Mouse (Mus musculus) common myeloid progenitor, adult 5-6 weeks (primary cell): ENCODE results near the gene Arpc2. TPM values are rescaled to one million over a fixed set of nuclear protein-coding genes. Genes with fewer than 3 reads are reported as not detected.

Experiments used
- ATAC-seq: replicated peaks from 2 replicates; pipeline ENCODE4 v1.8.0; 2016; ENCODE audit warnings: low read depth, mild to moderate bottlenecking, moderate TSS enrichment, inconsistent platforms; ENCODE audit not compliant: poor library complexity, severe bottlenecking
- total RNA-seq: library from RNA; stranded (forward); fragments of 200-1000, 187-1606 nt; gene quantifications from 2 replicates; pipeline ENCODE4 v1.2.3, GENCODE M21; 2017

The Arpc2 gene
- total RNA-seq, 1 experiment from 2014 or later, result 298 TPM

DNA sequence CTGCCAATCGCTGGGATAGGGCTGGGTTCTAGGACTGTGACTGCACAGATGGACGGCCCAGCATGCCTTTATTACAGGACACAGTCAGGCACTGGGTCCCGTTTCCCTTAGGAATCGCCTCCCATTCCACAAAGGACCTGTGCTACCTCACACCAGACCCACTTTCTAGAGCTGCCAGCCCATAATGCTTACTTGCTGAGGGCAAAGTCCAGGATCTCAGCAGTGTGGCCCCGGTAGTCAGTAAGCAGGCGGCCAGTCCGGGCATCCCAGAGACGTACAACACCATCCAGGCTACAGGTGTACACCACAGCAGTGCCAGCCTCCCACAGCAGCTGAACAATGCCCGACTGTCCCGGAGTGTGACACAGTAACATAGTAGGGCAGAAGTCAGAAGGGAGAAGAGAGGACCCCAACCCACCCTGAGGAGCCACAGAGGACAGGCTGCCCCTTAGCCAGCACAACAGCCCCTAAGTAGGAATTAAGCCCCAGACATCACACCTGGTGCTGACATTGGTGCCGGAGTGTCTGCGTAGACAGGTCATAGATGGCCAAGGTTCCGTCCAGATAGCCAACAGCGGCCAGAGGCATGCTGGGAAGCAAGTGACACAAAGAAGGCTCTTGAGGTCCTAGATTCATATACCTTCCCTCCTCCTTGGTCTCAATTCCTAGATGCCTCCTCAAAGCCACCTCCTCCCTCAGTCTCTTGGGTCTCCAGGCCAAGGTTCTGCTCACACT lies 44.9 kb downstream of the Arpc2 start:
- no peak for ATAC-seq

- ATAC-seq, result no peak
These were observed 45.5 kb downstream of the Arpc2 start for GRCm38 (mm10) chr1:74281372-74281771.

DNA sequence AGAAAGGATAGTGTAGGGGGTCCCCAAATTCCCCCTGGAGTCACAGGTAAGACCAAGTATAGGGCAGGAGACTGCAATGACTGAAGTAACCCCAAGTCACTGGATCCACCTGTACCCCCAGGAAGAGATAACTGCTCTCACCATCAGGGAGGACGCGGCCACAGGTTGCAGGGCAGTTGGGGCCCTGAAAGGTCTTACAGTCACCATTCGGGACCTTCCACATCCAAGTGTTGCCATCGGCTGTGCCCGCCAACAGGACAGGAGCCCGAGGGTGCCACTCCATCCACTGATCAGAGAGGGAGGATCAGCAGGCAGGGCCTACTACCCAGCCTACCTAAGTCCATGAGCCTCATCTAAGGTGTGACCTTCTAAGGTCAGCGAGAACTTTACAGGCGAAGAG lies 46.0 kb downstream of the Arpc2 start:
- ATAC-seq, result no peak

DNA sequence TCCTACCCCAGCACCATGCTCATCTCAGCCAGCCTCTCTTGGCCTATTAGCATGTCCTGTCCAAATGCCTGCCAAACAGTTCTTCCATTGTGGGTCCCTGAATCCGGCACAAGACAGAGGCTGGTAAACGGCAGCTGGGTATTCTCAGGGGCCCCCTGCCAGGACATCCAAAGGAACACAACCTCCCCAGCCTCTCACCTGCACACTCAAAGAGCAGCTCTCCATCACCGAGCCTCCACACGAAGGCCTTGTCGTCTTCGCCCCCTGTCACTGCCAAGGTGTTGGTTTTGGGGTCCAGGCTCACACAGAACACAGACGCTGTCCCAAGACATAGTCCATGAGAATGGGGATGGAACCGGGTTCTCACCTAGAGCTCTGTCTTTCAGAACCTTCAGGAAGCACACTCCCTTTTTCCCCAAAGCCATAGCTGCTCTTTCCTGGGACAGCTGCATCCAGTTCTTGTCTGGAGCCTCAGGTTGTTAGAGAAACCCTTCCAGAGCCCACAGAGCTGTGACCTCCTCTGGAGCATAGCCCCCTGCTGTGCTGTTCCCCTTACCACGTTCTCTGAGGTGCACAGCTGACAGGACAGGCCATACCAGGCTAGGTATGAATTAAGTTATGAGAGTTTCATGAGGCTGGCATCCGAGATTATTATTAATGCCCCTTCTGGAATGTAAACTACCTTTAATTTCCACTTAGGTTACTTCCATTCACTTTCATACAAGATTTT lies 47.2 kb downstream of the Arpc2 start:
- ATAC-seq, result no peak

GRCm38 (mm10) chr1:74283686-74284463 lies 48.0 kb downstream of the Arpc2 start:
- peak; percentile 31 for ATAC-seq

DNA sequence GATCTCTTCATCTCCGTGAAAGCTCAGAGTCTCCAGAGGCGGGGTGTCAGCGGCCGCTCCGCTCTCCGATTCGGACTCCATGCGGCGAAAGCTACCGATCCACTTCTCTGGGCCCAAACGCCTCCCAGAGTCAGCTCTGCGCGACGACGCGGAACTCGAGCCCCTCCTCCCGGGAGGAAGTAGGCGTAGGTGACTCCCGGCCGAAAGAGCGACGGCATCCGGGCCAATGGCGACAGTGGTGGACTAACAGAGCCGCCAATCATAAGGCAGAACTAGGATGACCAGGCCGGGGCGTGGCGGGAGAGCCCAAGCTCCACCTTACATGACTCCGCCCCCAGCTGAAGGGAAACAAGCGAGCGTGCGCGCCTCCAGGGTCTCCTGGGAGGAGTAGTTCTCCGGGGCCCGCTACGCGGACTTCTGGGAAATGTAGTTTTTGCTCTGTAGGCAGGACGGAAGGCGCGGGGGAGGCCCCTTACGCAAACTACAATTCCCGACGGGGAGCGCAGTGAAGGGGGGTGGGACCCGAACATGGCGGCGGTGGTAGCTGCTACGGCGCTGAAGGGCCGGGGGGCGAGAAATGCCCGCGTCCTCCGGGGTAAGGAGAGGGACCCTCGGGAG lies 48.8 kb downstream of the Arpc2 start, which contains the start of the genes Aamp and Pnkd:
Aamp (minus strand) TSS at position 196 of the 618 bp plus-strand sequence.
Pnkd (plus strand) TSS at position 388 of the 618 bp plus-strand sequence.
- peak; percentile 90 for ATAC-seq

DNA sequence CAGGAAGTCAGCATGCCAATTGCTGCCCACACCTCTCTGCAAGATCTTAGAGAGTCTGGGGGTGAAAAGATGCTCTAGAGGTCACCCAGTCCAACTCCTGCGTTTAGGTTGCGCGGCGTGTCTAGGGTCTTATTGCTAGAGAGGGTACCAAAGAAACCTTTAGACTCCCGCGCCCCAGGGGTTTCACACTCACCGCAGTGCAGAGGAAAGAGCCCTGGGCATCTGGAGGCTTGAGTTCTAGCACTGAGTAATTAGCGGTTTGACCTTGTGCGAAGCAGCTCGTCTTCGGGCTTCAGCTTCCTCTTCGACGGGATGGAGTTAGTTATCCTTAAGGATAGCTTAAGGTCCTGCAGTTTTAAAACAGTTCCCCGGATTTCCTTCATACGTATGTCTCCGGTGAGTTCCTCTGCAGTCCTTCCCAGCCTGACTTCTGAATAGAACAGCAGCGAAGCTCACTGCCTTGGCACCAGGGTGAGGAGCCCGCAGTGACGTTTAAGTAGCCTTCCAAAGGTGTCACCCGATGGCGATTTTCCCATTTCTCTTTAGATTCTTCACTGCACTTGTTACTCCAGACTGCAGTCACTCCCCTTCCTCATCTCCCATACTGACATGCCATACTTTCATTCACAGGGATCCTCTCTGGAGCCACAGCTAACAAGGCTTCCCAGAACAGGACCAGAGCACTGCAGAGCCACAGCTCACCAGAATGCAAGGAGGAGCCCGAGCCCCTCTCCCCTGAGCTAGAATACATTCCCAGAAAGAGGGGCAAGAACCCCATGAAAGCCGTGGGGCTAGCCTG lies 49.5 kb downstream of the Arpc2 start:
- 0 out of 2 replicates have a peak, but pooled peaks have one; percentile 1 for ATAC-seq

DNA sequence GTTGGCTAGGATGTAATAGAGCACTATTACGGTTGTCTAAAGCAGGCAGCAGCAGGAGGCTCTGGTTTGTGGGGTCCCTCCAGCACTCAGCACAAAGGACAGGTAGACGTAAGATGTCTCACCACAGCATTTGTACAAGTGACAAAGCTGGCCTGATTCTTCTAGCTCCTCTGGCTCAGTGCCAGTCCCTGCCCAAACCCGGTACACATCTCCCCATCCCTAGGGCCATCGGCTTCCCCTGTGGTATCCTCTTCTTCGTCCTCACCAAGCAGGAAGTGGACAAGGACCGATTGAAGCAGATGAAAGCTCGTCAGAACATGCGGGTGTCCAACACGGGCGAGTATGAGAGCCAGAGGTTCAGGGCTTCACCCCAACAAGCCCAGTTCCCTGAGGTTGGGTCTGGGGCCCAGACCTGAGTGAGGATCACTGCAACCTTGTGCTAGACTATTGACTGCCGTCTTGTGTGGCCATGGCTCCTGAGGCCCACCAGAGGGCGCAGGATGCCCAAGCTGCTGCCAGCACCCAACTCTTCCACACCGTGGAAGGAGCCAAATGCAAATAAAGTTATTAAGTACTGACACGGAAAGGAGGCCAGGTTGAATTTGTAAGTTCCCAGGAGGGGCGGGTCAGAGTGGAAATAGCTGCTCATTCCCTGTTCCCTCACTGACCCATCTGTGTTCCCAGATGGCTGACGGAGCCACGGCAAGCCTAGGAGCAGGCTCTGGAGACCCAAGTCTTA lies 51.2 kb downstream of the Arpc2 start:
- peak; percentile 30; the same call in 1 of the 2 replicates for ATAC-seq

DNA sequence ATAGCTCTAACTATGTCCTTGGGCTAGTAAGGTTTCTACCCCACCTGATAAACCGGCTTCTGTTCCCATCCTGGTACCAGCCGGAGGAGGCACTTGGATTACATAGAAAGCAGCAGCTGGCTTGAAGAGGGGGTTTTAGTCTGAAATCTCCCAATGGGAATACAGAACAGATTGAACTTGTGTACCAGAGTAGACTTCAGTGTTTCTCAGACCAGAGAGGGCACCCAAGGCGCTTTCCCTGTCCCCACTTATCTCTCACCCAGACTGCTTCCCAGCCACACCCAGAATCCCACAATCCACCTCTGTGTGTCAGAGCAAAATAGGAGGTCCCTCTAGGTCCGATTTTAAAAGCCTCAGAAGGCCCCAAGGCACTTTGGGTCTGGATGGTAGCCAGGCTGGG lies 52.4 kb downstream of the Arpc2 start:
- ATAC-seq, result no peak

- ATAC-seq, result no peak
These were observed 53.4 kb downstream of the Arpc2 start for GRCm38 (mm10) chr1:74289248-74289647.

DNA sequence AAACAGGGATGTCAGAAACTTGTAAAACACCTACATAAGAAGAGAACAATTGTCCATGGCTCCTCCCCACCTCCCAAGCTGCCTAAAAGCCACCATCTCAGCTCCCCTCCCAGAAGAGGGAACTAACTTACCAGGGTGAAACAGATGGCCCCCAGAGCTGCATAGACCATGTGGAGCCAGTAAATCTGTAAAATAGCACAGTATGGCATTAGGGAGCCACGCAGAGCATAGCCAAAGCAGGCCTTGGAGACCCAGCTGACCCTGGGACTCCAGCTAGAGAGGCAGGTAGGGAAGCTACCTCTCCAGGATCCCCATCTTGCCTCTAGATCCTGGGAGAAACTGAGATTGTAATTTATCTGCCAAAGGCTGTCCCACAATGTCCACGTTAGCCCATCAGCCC lies 53.9 kb downstream of the Arpc2 start:
- ATAC-seq, result no peak

DNA sequence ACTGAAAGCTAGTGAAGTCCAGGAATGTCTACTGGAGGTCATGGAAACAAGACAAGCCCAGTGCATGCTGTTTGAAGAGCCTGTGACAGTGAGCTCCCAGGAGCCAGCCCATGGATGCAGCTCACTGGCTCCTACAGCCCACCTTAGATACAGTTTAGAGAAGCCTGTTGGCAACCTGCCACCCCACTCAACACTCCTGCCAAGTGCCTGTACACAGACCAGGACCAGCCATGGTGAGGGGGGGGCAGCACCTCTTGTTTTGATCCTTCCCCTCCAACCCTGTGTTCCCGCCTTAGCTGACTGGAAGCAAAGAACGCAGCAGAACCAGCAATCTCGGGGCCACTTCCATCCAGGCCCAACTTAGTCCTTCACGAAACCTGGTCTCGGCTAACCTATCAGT lies 54.3 kb downstream of the Arpc2 start:
- ATAC-seq, result no peak

GRCm38 (mm10) chr1:74292331-74293020 lies 56.6 kb downstream of the Arpc2 start:
- no peak for ATAC-seq

DNA sequence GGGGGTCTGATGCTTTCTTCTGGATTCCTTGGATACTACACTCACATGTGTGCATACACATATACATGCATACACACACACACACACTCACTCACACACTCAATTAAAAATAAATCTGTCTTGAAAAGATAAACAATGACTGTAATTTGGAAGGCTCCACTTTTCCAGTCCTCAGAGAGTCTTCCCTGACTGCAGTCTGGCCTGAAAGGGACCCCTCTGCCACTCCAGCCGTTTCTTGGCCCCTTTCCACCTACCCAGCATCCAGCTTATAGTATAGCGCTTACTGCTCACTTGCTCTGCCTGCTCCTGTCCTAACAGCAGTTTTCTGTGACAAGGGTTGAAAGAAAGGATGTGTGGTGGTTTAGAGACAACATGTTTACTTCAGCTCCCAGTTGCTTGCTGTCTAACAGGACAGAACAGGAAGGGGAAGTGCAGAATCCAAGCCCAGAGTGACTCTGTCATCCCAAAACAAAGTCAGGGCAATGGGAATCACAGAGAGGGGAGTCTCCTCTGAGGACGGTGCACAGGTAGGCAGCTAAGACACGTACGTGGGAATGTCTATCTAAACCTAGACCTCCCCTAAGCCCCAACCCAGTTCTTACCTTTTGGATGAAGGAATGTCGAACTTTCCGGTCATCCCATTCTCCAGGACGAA lies 57.5 kb downstream of the Arpc2 start:
- no peak for ATAC-seq

GRCm38 (mm10) chr1:74294090-74294643 lies 58.3 kb downstream of the Arpc2 start:
- no peak for ATAC-seq

- no peak for ATAC-seq
These were observed 59.0 kb downstream of the Arpc2 start for GRCm38 (mm10) chr1:74294733-74295455.
